Mouse (Mus musculus) G1E (cell line): Measurements from ENCODE around the gene Casp8.

Source experiments
- CTCF ChIP-seq: IDR thresholded peaks from 2 replicates; pipeline ENCODE4 v1.5.1; 2012; ENCODE audit warnings: low read depth, low read length, inconsistent platforms, mixed read lengths
- GATA1 ChIP-seq: IDR thresholded peaks from 2 replicates; pipeline ENCODE4 v1.6.1; 2012; ENCODE audit warnings: borderline replicate concordance, low read length, inconsistent platforms, mixed read lengths
- POLR2AphosphoS5 ChIP-seq: IDR thresholded peaks from 2 replicates; pipeline ENCODE4 v1.6.1; 2012; ENCODE audit warnings: low read depth, low read length, inconsistent platforms; ENCODE audit not compliant: insufficient replicate concordance

- no peak for TF ChIP-seq CTCF
- no peak for TF ChIP-seq POLR2AphosphoS5
- no peak for TF ChIP-seq GATA1
Observed at GRCm38 (mm10) chr1:58806651-58807050, 11.5 kb downstream of the Casp8 start.
